Mouse (Mus musculus) lung, embryonic 16.5 days (tissue): ENCODE results near the gene Pja2. TPM values are rescaled to one million over a fixed set of nuclear protein-coding genes. Genes with fewer than 3 reads are reported as not detected.
A peak's percentile ranks its signal among the peaks of the same experiment; 100 is the strongest.
"Not testable (repeated sequence)": the region's sequence is repeated elsewhere in the genome, so short reads cannot be mapped to it uniquely, and the experiment has no call there.

Experiments
- ATAC-seq: fragments of 200-750 bp; cut with Nextera tagmentation; 2 replicates; pipeline ENCODE4 v1.8.0; 2017; ENCODE audit warnings: low read depth, mild to moderate bottlenecking, moderate library complexity
- H3K27ac ChIP-seq: fragments of 300-500 bp; sonication (generic); 2 replicates; pipeline ENCODE4 v1.5.1; 2014; ENCODE audit warnings: mild to moderate bottlenecking, control low read depth, low read length
- H3K27me3 ChIP-seq: fragments of 300-500 bp; sonication (generic); 2 replicates; pipeline ENCODE4 v1.6.1; 2014; ENCODE audit warnings: low read depth, low read length, mixed read lengths; ENCODE audit not compliant: control insufficient read depth, insufficient read depth
- H3K36me3 ChIP-seq: fragments of 300-500 bp; sonication (generic); 2 replicates; pipeline ENCODE4 v1.6.1; 2014; ENCODE audit warnings: low read length; ENCODE audit not compliant: control insufficient read depth, insufficient read depth
- H3K4me1 ChIP-seq: fragments of 300-500 bp; sonication (generic); replicated peaks from 2 replicates; pipeline ENCODE4 v1.6.1; 2014; ENCODE audit warnings: low read length, mixed read lengths; ENCODE audit not compliant: control insufficient read depth, insufficient read depth
- H3K4me2 ChIP-seq: fragments of 300-500 bp; sonication (generic); 2 replicates; pipeline ENCODE4 v1.6.1; 2014; ENCODE audit warnings: low read depth, low read length, control low read depth
- H3K4me3 ChIP-seq: fragments of 300-500 bp; sonication (generic); 2 replicates; pipeline ENCODE4 v1.5.1; 2014; ENCODE audit warnings: mild to moderate bottlenecking, low read length, control low read depth
- H3K9ac ChIP-seq: fragments of 300-500 bp; sonication (generic); 2 replicates; pipeline ENCODE4 v1.6.1; 2014; ENCODE audit warnings: low read length, control low read depth
- H3K9me3 ChIP-seq: fragments of 300-500 bp; sonication (generic); 2 replicates; pipeline ENCODE4 v1.6.1; 2016; ENCODE audit warnings: low read length; ENCODE audit not compliant: control insufficient read depth
- WGBS: fragments of 180-500 bp; shearing (Covaris S2); extraction: QIAGEN DNeasy Blood & Tissue Kit; methylation state at CpG from one replicate; pipeline ENCODE4 v1.1.7; 2014; 5-methylcytosine and 5-hydroxymethylcytosine counted together
- polyA plus RNA-seq: library from polyadenylated mRNA; unstranded; fragments of >200 nt; fragmentation: Nextera tagmentation; extraction: Ambion mirVana; gene quantifications from 2 replicates; pipeline ENCODE4 v1.2.1, GENCODE M21; 2015

The Pja2 gene
- polyA plus RNA-seq, 1 experiment from 2014 or later, result 68.6 TPM

DNA sequence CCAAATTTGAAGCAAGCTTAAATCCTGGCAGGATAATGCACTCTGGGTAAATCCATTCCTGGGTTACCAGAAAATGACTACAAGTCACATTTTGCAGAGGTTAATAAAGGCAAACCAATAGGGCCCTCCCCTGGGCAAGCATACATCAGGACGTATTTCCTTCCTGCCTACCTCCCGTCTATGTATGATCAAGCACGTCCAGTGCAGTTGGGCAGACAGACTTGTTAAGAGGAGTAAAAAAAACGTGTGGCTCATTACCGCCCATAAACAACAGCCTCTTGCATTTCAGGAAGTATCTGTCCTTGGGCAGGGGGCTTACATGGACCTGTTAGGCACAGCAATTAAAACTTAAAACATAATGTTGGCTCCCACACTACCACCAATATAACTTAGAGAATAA, 8.0 kb upstream of the Pja2 start:
- H3K9me3 ChIP-seq, result no peaks in the 10 kb centered on the region
- no peak overlapping the region for H3K9ac ChIP-seq
- H3K4me2 ChIP-seq, result no peak overlapping the region
- no peaks in the 10 kb centered on the region for H3K27me3 ChIP-seq
- ATAC-seq, result no peak
- H3K4me3 ChIP-seq, result no peak overlapping the region
- H3K36me3 ChIP-seq, result no peaks in the 10 kb centered on the region
- no peak overlapping the region for H3K27ac ChIP-seq
- 45% methylated on average over 5 of the region's 5 CpGs for WGBS
- no peaks in the 10 kb centered on the region for H3K4me1 ChIP-seq

DNA sequence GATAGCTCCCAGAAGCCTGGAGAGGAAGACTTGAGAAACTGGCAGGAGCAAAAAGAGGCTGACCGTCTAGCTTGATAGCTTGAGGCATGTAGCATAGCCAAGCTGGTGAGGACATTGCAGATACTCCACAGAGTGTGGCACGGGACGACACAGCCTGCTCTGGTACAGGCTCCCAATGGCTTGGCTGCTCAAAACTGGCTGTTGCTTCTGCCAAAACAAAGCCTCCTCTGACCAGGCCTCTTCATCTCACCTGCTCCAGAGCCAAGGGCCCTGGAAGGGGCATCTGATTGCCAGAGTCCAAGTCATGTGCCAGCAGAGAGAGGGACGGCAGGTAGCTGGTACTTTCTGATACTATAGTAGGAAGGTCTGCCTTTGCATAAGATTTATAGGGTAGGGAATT, 5.5 kb upstream of the Pja2 start:
- Histone ChIP-seq H3K27ac (no peak overlapping the region), H3K4me2 (no peak overlapping the region), H3K36me3 (no peaks in the 10 kb centered on the region), H3K27me3 (no peaks in the 10 kb centered on the region), H3K9me3 (no peaks in the 10 kb centered on the region), H3K4me1 (peaks cover 3% of the 10 kb centered on the region; the same call in 1 of the 2 replicates), H3K4me3 (no peak overlapping the region), H3K9ac (no peak overlapping the region)
- ATAC-seq, result no peak
- WGBS, result 65% methylated on average over 4 of the region's 4 CpGs

DNA sequence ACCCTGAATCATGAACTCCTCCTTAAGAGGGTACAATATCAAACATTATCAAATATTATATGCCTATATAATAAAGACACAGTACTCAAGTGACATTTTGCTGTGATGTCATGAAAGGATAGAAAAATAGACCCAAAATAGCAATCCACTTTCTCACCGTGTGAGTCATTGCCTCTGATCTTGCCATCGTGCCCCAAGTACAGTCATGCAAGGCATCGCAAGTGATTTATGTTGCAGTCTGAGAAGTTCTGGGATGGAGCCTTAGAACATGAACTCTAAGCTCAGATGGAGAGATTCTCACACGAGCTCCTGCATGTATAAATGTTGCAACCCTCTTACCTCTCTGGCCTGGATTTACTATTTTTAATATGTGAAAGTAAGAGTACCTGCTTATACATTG, 2.2 kb upstream of the Pja2 start:
- Histone ChIP-seq H3K4me1 (peaks cover 9% of the 10 kb centered on the region; the same call in 1 of the 2 replicates), H3K27me3 (no peaks in the 10 kb centered on the region), H3K9ac (no peak overlapping the region), H3K27ac (no peak overlapping the region), H3K36me3 (no peaks in the 10 kb centered on the region), H3K9me3 (no peaks in the 10 kb centered on the region), H3K4me2 (no peak overlapping the region), H3K4me3 (no peak overlapping the region)
- 81% methylated on average over 4 of the region's 4 CpGs for WGBS
- no peak for ATAC-seq

DNA sequence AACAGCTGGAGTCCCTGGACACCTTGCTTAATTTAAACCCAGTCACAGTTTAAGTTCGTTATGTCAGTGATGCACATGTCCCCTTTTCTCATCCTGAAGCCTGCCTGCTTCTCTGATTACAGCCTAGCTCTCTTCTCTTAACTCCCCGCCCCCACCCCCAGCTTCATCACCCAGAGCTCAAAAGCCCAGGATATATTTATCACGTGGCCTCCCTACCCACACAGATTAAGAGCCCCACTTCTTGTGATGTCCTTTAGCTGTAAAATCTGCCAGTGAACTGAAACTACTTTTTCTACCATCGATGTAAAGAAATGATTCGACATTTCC, 1.0 kb upstream of the Pja2 start:
- Histone ChIP-seq H3K27me3 (no peaks in the 10 kb centered on the region), H3K9ac (peak overlapping the region; percentile 77), H3K36me3 (no peaks in the 10 kb centered on the region), H3K4me3 (peak overlapping the region; percentile 66), H3K4me1 (peaks cover 9% of the 10 kb centered on the region; the same call in 1 of the 2 replicates), H3K27ac (peak overlapping the region; percentile 80), H3K9me3 (no peaks in the 10 kb centered on the region), H3K4me2 (peak overlapping the region; percentile 93)
- WGBS, result 15% methylated on average over 5 of the region's 5 CpGs
- no peak for ATAC-seq

DNA sequence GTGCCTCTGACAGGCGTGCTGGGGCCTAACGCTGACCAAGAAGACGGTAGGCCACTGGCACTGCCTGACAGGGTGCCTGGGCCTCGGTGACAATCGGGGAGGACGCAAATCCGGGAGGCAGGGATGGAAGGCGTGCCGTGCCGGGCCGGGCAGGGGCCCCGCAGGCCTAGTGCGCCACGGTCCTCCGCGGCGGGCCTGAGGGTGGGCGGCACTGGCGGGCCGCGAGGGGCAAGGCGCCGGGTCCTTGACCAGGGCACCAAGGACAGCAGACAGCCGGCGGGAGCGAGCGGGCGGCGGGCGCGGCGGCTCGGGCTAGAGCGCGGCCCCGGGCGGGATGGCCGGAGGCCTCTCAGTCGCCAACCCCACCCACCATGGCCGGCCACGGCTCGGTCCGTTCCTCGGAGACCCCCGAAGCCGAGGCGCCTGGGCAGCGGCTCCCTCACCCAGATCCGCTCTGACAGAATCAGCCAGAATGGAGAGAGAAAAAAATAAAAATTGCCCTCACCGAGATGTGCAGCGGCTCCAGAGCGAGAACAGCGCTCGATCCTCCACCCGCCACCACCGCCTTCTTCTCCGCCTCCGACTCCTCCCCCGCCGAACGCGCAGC, 322 bp downstream of the Pja2 start:
- no peaks in the 10 kb centered on the region for H3K36me3 ChIP-seq
- WGBS, result under 1% methylated on average over 51 of the region's 62 CpGs
- ATAC-seq, result peak; percentile 45
- peak overlapping the region; percentile 55 for H3K4me2 ChIP-seq
- H3K9ac ChIP-seq, result peak overlapping the region; percentile 84
- H3K27me3 ChIP-seq, result no peaks in the 10 kb centered on the region
- peaks cover 9% of the 10 kb centered on the region; the same call in 1 of the 2 replicates for H3K4me1 ChIP-seq
- H3K4me3 ChIP-seq, result peak overlapping the region; percentile 73
- H3K9me3 ChIP-seq, result no peaks in the 10 kb centered on the region
- H3K27ac ChIP-seq, result peak overlapping the region; percentile 98

DNA sequence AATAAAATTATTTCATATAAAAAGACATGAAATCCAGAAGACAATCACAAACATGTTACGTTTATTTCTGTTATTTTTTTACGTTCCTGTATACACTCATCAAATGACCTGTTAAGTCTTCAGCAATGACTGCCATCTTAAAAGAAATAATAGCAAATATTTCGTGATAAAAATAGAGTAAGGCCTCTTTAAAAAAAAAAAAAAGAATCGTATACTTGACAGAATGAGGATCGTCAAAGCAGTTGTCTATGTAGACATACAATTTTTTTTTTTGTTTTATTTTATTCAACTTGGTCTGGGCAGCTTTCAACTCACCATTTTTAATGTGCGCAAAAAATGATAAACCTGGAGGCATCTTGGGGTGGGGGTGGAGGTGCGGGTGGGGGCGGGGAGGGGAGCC, 831 bp downstream of the Pja2 start:
- Histone ChIP-seq H3K4me3 (peak overlapping the region; percentile 73), H3K4me2 (peak overlapping the region; percentile 55), H3K27ac (peak overlapping the region; percentile 98), H3K9ac (peak overlapping the region; percentile 84), H3K9me3 (no peaks in the 10 kb centered on the region), H3K36me3 (no peaks in the 10 kb centered on the region), H3K4me1 (peaks cover 9% of the 10 kb centered on the region; the same call in 1 of the 2 replicates), H3K27me3 (no peaks in the 10 kb centered on the region)
- no peak for ATAC-seq
- WGBS, result 14% methylated on average over 8 of the region's 8 CpGs

DNA sequence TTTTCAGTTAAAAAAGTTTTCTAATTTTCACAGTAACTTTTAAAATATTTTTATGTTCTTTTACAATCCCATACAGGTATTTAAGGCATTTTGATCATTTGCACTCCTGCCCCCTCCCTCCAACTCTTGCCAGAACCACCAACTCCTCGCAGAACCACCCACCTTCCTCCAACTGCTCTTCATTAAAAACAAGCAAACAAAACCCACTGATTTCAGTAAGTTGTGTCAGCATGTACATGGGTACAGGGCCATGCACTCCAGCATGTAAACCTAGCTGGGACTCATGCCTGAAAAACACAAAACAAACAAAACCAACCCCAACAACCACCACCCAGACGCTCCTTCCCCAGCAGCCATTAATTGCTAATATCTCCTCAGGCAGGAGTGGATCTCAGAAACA, 7.2 kb downstream of the Pja2 start:
- H3K36me3 ChIP-seq, result no peaks in the 10 kb centered on the region
- no peak overlapping the region for H3K4me3 ChIP-seq
- 67% methylated on average over 2 of the region's 2 CpGs for WGBS
- H3K9ac ChIP-seq, result no peak overlapping the region
- no peaks in the 10 kb centered on the region for H3K4me1 ChIP-seq
- H3K9me3 ChIP-seq, result no peaks in the 10 kb centered on the region
- H3K4me2 ChIP-seq, result no peak overlapping the region
- H3K27me3 ChIP-seq, result no peaks in the 10 kb centered on the region
- H3K27ac ChIP-seq, result no peak overlapping the region
- no peak for ATAC-seq

DNA sequence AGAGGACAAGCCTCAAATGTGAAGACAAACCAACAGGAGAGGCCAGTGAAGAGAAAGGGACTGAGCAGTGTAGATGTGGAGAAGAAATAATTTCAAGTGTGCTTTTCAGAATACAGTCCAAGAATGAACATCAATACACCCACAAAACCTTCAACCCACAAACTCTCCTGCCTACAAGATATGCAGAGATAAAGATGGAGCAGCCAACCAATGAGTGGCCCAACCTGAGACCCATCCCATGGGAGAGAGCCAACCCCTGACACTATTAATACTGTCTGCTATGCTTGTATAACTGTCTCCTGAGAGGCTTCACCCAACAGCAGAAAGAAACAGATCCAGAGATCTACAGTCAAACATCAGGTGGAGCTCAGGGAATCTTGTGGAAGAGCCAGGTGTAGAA, 16.3 kb downstream of the Pja2 start:
- Histone ChIP-seq H3K4me1 (no peaks in the 10 kb centered on the region), H3K9ac (no peak overlapping the region), H3K36me3 (peaks cover 5% of the 10 kb centered on the region; the same call in 1 of the 2 replicates), H3K27ac (no peak overlapping the region), H3K9me3 (no peaks in the 10 kb centered on the region), H3K27me3 (no peaks in the 10 kb centered on the region), H3K4me3 (no peak overlapping the region), H3K4me2 (no peak overlapping the region)
- no peak for ATAC-seq

DNA sequence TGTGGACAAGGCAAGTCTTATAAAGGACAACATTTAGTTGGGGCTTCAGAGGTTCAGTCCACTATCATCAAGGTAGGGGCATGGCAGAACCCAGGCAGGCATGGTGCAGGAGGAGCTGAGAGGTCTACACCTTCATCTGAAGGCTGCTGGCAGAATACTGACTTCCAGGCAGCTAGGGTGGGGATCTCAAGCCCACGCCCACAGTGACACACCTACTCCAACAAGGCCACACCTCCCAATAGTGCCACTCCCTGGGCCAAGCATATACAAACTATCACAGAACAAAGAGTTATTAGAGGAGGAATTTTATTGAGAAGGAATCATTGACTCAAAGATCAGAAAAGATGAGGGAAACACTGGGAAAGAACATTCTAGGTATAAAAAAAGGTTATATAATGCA, 17.2 kb downstream of the Pja2 start:
- not testable (repeated sequence) for H3K4me1 ChIP-seq, H3K9me3 ChIP-seq, H3K4me3 ChIP-seq, H3K36me3 ChIP-seq, H3K4me2 ChIP-seq, H3K9ac ChIP-seq, H3K27ac ChIP-seq, ATAC-seq, H3K27me3 ChIP-seq
- WGBS, result 55% methylated on average over 1 of the region's 1 CpGs

DNA sequence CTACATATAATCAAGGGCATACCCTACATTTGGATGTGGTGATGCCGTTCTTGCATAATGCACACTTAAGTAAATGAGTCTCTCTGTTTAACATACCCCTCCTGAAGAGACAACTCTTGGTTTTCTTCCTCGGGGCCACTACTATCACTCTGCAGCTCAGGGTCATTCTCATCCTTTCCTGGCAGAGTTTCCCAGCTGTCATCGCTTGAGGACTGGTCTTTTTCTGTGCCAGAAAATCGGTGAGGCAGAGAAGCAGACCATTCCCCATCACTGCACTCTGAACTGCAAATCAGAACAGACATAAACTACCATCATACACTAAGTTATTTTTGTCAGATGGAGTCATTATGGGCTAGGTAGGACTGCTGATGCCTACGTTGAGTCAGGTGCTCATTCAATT, 34.1 kb downstream of the Pja2 start:
- ATAC-seq, result no peak
- Histone ChIP-seq H3K27ac (no peak overlapping the region), H3K36me3 (peaks cover 6% of the 10 kb centered on the region; the same call in 1 of the 2 replicates), H3K4me2 (no peak overlapping the region), H3K27me3 (no peaks in the 10 kb centered on the region), H3K4me3 (no peak overlapping the region), H3K9me3 (no peaks in the 10 kb centered on the region), H3K4me1 (no peaks in the 10 kb centered on the region), H3K9ac (no peak overlapping the region)
- WGBS, result 89% methylated on average over 5 of the region's 5 CpGs
